Mouse (Mus musculus): Measurements from ENCODE around the gene Shd. TPM values are rescaled to one million over a fixed set of nuclear protein-coding genes. Genes with fewer than 3 reads are reported as not detected.

Gene Shd
- total and polyA plus RNA-seq, 2 experiments from 2014 or later = 152 to 233 TPM

GRCm38 (mm10) chr17:56009962-56010240, 39.6 kb downstream of the Shd start:
- peak overlapping the region; percentile 79 for H3K9ac ChIP-seq (replicated peaks; ENCODE audit: low read length)
- 32% methylated on average over 2 of the region's 2 CpGs for WGBS
- ATAC-seq = no peak
- H3K9me3 ChIP-seq (ENCODE audit: low read length) = no peaks in the 10 kb centered on the region
- peak overlapping the region; percentile 81 for H3K4me3 ChIP-seq (ENCODE audit: low read length)
- H3K36me3 ChIP-seq (ENCODE audit: insufficient read depth, low read length) = peaks cover 19% of the 10 kb centered on the region; the same call in 1 of the 2 replicates
- peak overlapping the region; percentile 92 for H3K27ac ChIP-seq
- peak overlapping the region; percentile 99 for H3K4me2 ChIP-seq (ENCODE audit: low read depth, low read length)
- no peaks in the 10 kb centered on the region for H3K27me3 ChIP-seq (ENCODE audit: insufficient read depth, low read length)
- H3K4me1 ChIP-seq (ENCODE audit: insufficient read depth, low read length) = peaks cover 14% of the 10 kb centered on the region
- no peak for DNase-seq (ENCODE audit: low spot score)
- no peak for TF ChIP-seq CTCF (IDR thresholded peaks at IDR 0.05; ENCODE audit: low read depth)

DNA sequence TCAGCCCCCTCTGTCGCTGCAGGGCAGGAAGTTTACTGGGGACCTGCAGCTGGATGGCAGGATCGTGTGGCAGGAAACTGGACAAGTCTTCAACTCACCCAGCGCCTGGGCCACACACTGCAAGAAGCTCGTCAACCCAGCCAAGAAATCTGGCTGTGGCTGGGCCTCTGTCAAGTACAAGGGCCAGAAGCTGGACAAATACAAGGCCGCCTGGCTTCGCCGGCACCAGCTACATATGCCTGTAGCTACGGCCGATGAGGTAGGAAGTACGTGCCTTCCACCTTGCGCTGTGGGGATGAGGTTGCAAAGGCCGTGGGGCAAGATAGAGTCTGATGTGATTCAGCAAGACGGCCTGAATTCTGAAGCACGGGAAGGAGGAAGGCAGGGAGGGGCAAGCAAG, 40.0 kb downstream of the Shd start:
- H3K27me3 ChIP-seq (ENCODE audit: insufficient read depth, low read length) = no peaks in the 10 kb centered on the region
- 0 out of 2 replicates have a peak overlapping the region, but pooled peaks have one; percentile 92 for H3K27ac ChIP-seq
- peaks cover 22% of the 10 kb centered on the region for H3K36me3 ChIP-seq (ENCODE audit: insufficient read depth, low read length)
- peaks cover 14% of the 10 kb centered on the region for H3K4me1 ChIP-seq (ENCODE audit: insufficient read depth, low read length)
- ATAC-seq (no peak), DNase-seq (ENCODE audit: low spot score) (no peak)
- peak overlapping the region; percentile 79; the same call in 1 of the 2 replicates for H3K9ac ChIP-seq (replicated peaks; ENCODE audit: low read length)
- no peak for TF ChIP-seq CTCF (IDR thresholded peaks at IDR 0.05; ENCODE audit: low read depth)
- WGBS = 64% methylated on average over 14 of the region's 14 CpGs
- peak overlapping the region; percentile 81 for H3K4me3 ChIP-seq (ENCODE audit: low read length)
- peak overlapping the region; percentile 99 for H3K4me2 ChIP-seq (ENCODE audit: low read depth, low read length)
- no peaks in the 10 kb centered on the region for H3K9me3 ChIP-seq (ENCODE audit: low read length)

- ATAC-seq (no peak), DNase-seq (ENCODE audit: low spot score) (peak; percentile 64)
- H3K4me3 ChIP-seq (ENCODE audit: low read length) = 0 out of 2 replicates have a peak overlapping the region, but pooled peaks have one; percentile 6
- H3K9ac ChIP-seq (replicated peaks; ENCODE audit: low read length) = peak overlapping the region; percentile 79; the same call in 1 of the 2 replicates
- peak overlapping the region; percentile 99 for H3K4me2 ChIP-seq (ENCODE audit: low read depth, low read length)
- H3K27me3 ChIP-seq (ENCODE audit: insufficient read depth, low read length) = no peaks in the 10 kb centered on the region
- H3K4me1 ChIP-seq (ENCODE audit: insufficient read depth, low read length) = peaks cover 14% of the 10 kb centered on the region
- peaks cover 26% of the 10 kb centered on the region for H3K36me3 ChIP-seq (ENCODE audit: insufficient read depth, low read length)
- TF ChIP-seq CTCF (IDR thresholded peaks at IDR 0.05; ENCODE audit: low read depth) = peak; percentile 95
- no peaks in the 10 kb centered on the region for H3K9me3 ChIP-seq (ENCODE audit: low read length)
- WGBS = 9% methylated on average over 9 of the region's 9 CpGs
- no peak overlapping the region; the same call in 1 of the 2 replicates for H3K27ac ChIP-seq
Observed at GRCm38 (mm10) chr17:56010681-56011080, 40.4 kb downstream of the Shd start.

GRCm38 (mm10) chr17:56011441-56011840, 41.2 kb downstream of the Shd start:
- 74% methylated on average over 7 of the region's 7 CpGs for WGBS
- H3K4me2 ChIP-seq (ENCODE audit: low read depth, low read length) = no peak overlapping the region
- H3K9me3 ChIP-seq (ENCODE audit: low read length) = no peaks in the 10 kb centered on the region
- no peak for TF ChIP-seq CTCF (IDR thresholded peaks at IDR 0.05; ENCODE audit: low read depth)
- no peaks in the 10 kb centered on the region for H3K27me3 ChIP-seq (ENCODE audit: insufficient read depth, low read length)
- ATAC-seq (no peak), DNase-seq (ENCODE audit: low spot score) (no peak)
- peaks cover 14% of the 10 kb centered on the region for H3K4me1 ChIP-seq (ENCODE audit: insufficient read depth, low read length)
- no peak overlapping the region for H3K4me3 ChIP-seq (ENCODE audit: low read length)
- H3K27ac ChIP-seq = no peak overlapping the region
- no peak overlapping the region for H3K9ac ChIP-seq (replicated peaks; ENCODE audit: low read length)
- H3K36me3 ChIP-seq (ENCODE audit: insufficient read depth, low read length) = peaks cover 34% of the 10 kb centered on the region

- ATAC-seq = no peak
- no peak overlapping the region for H3K4me2 ChIP-seq (ENCODE audit: low read depth, low read length)
- H3K27me3 ChIP-seq (ENCODE audit: insufficient read depth, low read length) = no peaks in the 10 kb centered on the region
- H3K4me1 ChIP-seq (ENCODE audit: insufficient read depth, low read length) = peaks cover 8% of the 10 kb centered on the region
- no peak overlapping the region for H3K4me3 ChIP-seq (ENCODE audit: low read length)
- WGBS = 92% methylated on average over 9 of the region's 9 CpGs
- peaks cover 62% of the 10 kb centered on the region for H3K36me3 ChIP-seq (ENCODE audit: insufficient read depth, low read length)
- DNase-seq (ENCODE audit: low spot score) = no peak
- H3K27ac ChIP-seq = no peak overlapping the region
- no peak overlapping the region for H3K9ac ChIP-seq (replicated peaks; ENCODE audit: low read length)
- TF ChIP-seq CTCF (IDR thresholded peaks at IDR 0.05; ENCODE audit: low read depth) = no peak
- H3K9me3 ChIP-seq (ENCODE audit: low read length) = no peaks in the 10 kb centered on the region
Observed at GRCm38 (mm10) chr17:56015293-56015692, 45.0 kb downstream of the Shd start.

- ATAC-seq (no peak), DNase-seq (ENCODE audit: low spot score) (no peak)
- Histone ChIP-seq H3K4me2 (ENCODE audit: low read depth, low read length) (no peak overlapping the region), H3K27ac (no peak overlapping the region), H3K4me3 (ENCODE audit: low read length) (no peak overlapping the region), H3K36me3 (ENCODE audit: insufficient read depth, low read length) (peaks cover 59% of the 10 kb centered on the region), H3K27me3 (ENCODE audit: insufficient read depth, low read length) (no peaks in the 10 kb centered on the region), H3K4me1 (ENCODE audit: insufficient read depth, low read length) (no peaks in the 10 kb centered on the region; the same call in 1 of the 2 replicates), H3K9ac (replicated peaks; ENCODE audit: low read length) (no peak overlapping the region), H3K9me3 (ENCODE audit: low read length) (no peaks in the 10 kb centered on the region)
- WGBS = 88% methylated on average over 8 of the region's 8 CpGs
- TF ChIP-seq CTCF (IDR thresholded peaks at IDR 0.05; ENCODE audit: low read depth) = no peak
Observed at GRCm38 (mm10) chr17:56016382-56016781, 46.1 kb downstream of the Shd start.

All from hindbrain, postnatal 0 days (tissue).